Mouse (Mus musculus): ENCODE measurements around the gene Cyp46a1.

DNA sequence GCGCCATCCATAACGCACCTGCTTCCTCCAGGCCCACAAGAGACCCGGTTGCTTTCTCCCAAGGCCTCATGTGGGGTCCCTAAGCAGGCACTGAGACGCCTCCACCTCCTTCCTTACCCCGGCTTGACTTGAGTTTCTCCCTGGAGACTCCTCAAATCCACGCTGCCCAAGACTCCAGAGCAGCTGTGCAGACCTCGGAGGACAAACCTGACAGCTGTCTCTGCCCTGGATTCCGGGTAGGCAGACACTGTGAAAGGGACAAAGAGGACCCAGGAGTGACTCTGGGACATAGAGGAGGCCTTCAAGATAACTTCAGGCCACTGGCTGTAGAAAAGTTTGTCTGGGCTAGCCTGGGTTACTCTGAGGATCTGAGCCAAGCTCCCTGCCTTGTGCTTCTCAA is 40.5 kb downstream of the Cyp46a1 start:
- TF ChIP-seq TAL1 (IDR thresholded peaks at IDR 0.05; ENCODE audit: low read length) (no peak), GATA1 (IDR thresholded peaks at IDR 0.05; ENCODE audit: low read length) (no peak)
